Mouse (Mus musculus) retina, postnatal 7 days (tissue): ENCODE measurements around the gene Tax1bp1.
"Not testable (repeated sequence)": the region's sequence is repeated elsewhere in the genome, so short reads cannot be mapped to it uniquely, and the experiment has no call there.

Experiments used
- DNase-seq: peaks from one replicate; pipeline ENCODE4 v3.0.0-alpha.2; 2012; ENCODE audit warnings: low read depth, low spot score

The Tax1bp1 gene

DNA sequence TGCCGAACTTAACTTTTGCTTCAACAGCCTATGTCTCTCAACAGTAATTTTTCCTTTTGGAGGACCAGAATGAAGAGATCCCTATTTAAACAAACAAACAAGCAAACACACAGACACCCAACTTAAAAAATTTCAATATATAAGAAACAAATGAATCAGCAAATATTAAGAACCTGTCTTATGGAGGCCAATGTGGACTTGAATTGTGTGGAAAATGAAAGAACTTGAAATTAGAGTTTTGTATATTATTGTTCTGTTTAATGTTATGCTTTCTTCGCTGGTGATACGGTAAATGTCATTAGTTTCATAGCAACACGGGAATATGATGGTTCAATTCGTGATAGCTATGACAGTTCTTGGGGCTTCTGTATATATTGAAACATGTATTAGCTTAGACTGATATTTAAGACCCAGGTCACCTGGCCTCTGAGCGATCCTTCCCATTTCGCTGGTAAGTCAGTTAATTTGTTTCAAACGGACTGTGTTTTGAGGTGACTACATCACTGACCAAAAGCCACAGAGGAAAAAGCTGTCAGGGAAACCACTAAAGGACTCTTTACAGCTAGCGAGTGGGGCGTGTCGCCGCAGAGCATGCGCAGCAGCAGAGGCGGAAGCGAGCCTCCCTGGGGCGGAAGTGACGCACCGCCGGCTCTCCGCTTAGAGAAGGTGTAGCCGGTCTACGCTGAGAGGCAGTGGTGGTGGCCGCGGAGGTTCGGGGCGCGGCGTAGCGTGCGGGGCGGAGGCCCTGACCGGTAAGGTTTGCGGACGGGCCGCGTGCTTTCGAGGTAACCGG, at the start of gene Tax1bp1:
Gene Tax1bp1 (plus strand): TSS at position 626 of the 793 bp plus-strand sequence.
- DNase-seq = peak; percentile 85

DNA sequence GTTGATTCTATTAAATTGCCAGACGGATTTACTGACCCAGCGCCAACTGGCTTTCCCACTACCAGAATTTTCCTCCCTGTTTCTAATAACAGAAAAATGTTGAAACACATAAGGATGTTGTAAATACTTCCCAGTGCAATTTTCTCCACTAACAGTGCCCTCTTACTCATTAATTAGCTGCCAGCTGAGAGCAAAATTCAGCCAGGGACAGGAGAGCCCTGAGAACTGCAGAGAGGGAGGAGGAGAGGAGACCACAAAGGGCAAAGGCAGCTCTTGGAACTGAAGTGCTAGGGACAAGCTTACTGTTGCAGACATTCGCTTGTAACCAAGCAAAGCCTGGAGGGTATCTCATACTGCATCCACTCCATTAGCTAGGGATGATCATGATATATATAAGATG, 45.9 kb upstream of the Tax1bp1 start:
- DNase-seq = no peak

DNA sequence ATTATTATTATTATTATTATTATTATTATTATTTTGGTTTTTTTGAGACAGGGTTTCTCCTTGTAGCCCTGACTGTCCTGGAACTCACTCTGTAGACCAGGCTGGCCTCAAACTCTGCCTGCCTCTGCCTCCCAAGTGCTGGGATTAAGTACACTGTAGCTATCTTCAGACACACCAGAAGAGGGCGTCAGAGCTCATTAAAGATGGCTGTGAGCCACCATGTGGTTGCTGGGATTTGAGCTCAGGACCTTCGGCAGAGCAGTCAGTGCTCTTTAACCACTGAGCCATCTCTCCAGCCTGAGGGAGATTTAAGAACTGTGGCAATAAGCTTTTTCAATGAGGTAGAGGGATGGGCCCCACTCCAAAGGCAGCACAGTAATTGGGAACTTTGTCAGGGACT, 43.7 kb upstream of the Tax1bp1 start:
- not testable (repeated sequence) for DNase-seq

DNA sequence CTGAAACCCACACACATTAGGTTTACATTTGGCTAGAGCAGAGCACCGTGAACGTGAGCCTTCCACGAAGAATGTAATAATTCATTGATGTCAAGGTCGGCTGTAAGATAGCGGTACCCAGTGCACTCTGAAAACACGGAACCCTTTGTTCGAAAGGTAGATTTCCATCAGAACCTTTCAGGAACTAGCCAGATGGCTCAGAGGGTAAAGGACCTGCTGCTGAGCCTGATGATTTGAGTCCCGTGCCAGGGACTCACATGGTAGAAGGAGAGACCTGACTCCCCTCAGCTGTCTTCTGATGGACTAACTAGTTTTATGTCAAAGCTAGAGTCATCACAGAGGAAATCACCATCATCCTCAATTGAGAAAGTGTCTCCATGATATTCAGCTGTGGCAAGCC, 41.7 kb upstream of the Tax1bp1 start:
- no peak for DNase-seq

DNA sequence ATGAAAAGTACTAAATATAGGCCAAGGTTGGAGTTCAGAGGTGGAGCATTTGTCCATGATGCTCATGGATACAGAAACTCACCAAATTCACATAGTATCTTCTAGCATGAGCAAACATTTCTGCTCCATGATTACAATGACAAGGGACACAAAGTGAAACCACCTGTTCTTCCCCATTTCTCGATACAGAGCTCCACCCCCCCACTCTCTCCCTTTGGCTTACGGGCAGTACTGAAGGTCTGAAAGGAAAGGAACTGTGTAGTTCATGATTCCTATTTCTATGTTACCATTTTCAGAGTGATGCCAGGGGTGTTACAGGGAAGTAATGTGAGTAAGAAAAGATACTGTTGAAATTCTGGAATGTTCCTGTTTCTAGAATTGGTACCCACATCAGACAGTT, 41.0 kb upstream of the Tax1bp1 start:
- no peak for DNase-seq

DNA sequence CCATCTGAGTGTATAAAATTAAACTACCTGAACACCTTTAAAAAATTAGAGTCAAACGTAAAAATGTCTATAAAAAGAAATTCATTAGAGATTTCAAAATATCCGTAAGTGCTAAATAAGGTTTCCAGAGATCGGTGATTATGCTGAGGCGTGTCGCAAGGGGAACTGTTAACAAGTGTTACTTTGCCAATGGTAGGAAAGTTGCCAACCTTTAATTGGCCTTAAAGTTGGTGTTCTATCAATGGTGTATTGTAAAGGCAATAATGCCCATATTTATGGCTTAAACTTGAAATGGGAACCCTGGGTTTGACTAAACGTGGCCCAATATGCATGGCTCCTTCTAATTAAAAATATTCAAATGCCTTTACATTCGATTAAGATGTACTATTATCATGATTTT, 39.8 kb upstream of the Tax1bp1 start:
- no peak for DNase-seq

DNA sequence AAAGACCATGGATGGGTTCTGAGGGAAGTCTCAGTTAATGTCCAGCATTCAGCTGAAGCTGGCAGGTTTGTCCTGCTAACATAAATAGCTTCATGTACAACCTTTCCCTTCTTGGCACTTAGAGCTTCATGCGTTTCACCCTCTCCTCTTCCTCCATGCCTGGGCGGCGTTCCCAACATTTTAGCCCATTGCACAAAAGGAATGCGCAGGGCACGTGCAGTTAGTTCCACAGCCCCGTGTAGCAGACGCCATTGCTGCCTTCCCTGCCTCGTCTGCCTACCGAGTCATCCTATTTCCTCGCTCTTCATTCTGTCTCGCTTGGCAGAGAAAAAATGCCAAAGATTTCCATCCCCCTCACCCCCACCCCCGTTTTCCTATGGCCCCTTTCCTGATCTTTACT, 39.0 kb upstream of the Tax1bp1 start:
- no peak for DNase-seq

DNA sequence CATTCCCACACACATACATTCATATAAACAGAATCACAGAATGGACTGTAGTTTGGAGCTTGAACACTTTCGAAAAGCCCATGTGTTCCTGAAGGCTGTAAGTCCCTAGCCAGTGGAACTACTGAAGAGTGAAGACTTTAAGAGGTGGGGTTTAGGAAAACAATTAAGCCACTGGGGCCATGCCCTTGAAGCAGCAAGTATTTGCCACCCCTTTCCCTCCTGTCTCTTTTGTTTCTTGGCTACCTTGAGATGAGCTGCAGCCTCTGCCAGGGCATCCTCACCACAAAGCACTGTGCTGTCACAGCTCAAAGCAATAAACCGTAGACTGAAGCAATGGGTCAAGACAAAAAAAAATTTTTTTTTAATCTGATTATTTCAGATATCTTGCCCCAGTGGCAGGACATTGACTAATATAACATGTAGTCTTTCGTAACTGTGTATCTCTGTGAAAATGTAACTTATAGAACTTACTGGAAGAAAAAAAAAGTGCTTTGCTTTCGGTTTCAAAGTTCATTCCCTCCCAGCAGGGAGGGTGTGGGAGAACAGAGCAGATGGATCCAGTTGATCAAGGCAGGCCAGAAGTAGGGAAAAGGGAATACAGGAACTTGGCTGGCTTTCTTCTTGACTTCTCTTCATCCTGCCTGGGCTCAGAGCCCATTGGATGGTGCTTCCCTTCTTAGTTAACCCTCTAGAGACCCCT, 38.2 kb upstream of the Tax1bp1 start:
- no peak for DNase-seq

DNA sequence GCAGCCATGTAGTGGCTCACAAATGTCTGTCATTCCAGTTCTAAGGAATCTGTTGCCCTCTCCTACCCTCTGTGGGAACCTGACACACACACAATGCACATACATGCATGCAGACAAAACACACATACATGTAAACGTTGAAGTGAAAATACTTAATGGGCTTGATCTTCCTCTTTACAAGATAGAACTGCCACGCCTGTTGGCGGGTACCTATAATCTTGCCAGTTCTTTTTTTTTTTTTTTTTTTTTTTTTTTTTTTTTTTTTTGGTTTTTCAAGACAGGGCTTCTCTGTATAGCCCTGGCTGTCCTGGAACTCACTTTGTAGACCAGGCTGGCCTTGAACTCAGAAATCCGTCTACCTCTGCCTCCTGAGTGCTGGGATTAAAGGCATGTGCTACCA, 36.0 kb upstream of the Tax1bp1 start:
- not testable (repeated sequence) for DNase-seq

DNA sequence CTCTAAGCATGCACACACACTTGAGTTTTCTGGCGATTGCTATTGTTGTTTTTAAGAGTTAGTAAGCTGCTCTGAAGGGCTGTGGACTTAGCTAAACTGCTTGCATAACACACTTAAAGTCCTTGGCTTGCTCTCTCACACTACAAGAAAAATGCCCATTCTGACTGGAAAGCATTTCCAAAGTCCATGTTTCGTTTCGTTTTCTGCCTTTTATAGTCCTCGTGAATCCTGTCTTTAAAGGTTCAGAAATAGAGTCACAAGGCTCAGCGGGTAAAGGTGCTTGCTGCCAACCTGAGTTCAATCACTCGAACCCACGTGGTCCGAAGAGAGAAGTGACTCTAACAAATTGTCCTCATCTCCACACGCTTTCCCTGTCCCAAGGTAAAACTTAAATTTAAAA, 34.0 kb upstream of the Tax1bp1 start:
- no peak for DNase-seq

DNA sequence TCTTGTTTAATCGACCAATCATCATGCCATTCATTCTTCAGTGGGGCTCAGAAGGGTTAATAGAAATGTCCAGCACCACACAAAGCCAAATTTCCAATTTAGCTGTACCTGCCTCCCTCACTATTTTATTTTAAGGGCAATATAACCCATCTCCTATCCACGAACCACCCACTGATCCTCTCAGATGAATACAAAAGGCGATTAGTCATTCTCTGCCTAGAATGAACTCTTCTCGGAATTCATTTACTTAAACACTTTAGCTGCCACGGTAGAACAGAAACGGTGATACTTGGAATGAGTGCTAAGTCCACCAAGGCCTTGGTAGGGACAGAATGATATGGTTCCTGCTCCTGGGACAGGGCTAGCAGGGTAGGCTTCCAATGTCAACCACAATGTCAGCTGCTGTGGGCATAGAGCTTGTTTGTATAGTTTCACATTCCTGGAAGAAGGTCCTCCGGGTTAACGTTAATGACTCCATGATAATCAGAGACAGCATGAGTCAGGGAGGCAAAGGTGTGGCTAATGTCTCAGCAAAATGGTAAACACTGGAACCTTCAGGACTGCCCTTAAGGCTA, 33.0 kb upstream of the Tax1bp1 start:
- DNase-seq = no peak

DNA sequence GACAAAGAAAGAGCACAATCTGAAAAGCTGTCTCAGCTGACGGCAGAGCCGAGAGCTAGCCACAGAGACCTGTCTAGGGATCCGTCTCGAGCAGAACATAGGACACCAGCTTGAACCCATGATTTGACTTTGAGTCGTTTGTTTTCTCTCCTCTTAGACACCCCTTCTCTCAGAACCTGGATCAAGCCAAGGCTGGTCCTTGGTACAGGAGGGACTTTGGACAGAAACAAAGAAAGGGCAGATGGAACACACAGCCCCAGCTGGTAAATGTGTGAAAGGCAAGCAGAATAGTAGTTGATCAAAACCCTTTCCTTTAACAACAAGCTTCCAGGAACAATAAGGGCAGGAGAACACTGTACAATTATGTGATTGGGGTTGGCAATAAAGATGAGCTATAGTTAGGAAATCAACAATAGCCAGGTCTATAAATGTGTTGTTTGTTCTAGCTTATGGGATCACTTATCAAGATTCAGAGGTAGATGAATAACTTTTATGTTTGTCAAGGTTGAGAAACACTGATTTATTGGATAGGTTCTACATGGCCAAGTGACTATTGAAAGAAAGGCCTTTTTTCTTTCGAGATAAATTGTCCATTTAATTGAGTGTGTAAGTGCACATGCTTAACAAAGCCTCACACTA, 31.6 kb upstream of the Tax1bp1 start:
- DNase-seq = no peak

DNA sequence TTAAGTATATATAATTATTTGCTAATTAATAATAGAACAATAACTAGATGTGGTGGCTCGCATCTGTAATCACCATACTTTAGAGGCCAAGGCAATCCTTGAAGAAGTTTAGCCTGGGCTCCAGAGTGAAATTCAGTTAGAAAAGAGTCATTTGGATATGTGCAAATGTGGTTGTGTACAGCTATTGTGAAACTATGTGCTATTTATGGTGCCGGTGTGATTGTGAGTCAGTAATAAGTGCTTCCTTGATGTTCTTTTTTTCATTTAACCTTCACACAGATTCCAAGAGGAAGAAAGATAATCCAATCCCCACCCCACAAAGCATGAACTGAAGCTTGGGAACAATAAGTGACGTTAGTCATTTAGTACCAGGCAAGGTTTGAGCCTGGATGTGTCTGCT, 30.9 kb upstream of the Tax1bp1 start:
- DNase-seq = no peak

DNA sequence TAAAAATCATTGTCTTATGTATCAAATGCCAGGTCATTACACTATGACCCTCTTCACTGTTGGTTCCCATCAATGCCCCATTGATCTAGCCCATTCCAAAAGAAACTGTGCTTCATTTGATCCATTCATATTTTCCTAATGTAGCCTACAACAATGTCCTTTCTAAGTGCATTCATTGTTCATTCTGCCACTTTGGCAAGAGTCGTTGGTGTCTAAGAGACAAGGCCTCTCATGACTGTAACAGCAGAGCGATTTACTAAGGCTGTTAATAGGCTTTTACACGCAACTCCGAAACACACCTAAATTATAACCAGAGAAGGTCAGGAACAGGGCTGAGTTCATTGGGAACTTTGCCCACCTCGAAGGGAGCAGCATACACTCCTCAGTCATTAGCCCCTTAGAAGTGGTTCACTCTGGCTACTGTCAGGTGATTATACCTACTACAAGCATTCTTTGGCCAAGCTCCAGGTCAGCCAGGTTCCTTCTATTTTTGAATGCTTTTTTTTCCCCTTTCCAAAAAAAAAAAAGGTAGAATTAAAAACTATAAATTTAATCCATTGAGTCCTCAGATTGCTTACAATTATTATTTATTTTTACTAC, 26.5 kb upstream of the Tax1bp1 start:
- no peak for DNase-seq

DNA sequence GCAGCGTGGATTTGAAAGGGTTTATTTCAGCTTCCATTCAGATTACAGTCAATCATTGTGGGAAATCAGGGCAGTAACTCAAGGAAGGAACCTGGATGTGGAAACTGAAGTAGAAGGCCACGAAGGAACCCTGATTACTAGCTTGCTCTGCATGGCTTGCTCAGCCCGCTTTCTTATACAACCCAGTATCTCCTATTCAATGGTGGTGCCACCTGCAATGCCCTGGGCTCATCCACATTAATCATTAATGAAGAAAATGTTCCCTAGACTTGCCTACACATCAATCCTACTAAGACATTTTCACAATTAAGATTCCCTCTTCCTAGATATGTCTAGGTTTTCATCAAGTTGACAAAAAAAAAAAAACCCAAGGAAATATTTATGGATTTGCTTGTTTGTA, 23.2 kb upstream of the Tax1bp1 start:
- no peak for DNase-seq

DNA sequence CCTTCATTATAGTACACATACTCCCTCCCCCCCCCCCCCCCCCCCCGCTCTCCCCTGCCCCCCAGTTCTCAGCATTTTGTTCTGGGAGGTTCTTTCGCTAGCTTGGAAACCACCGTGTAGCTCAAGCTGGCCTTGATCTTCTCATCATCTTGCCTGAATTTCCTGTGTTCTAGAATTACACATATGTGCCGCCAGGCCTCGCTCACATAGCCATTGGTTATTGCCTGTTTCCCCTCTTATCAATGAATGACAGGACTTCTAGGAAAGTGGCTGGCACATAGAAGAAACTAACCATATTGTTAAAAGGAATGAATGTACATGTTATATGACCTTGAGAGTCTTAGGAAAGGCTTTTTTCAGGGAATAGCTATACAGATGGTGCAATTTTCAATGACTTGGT, 21.7 kb upstream of the Tax1bp1 start:
- DNase-seq = no peak

DNA sequence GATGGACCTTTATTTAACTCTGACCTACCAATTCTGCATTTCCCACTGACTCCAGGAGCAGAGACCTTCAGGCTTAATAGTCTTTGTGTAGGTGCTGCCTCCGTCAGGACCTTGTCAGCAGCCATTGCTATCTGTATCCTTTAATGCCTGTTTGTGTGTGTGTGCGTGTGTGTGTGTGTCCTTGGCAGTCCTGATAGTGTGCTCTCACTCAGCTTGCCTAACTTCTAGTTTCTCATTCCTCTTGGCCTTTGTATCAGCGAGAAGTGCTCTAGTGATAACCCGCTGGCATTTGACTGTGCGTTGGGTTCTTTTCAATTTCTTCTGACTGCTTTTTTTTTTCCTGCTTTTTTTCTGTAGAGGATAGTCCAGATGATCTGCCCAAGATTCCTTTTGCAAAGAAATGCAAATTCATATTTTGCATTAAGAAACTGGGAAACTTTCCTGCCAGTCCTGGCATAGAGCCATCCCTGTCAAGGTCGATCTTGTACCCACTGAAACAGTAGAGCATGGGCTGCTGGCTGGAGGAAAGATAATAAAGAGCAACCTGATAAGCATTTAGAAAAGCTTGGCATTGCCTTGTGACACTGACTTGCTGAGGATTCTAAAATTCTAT, 21.0 kb upstream of the Tax1bp1 start:
- no peak for DNase-seq

DNA sequence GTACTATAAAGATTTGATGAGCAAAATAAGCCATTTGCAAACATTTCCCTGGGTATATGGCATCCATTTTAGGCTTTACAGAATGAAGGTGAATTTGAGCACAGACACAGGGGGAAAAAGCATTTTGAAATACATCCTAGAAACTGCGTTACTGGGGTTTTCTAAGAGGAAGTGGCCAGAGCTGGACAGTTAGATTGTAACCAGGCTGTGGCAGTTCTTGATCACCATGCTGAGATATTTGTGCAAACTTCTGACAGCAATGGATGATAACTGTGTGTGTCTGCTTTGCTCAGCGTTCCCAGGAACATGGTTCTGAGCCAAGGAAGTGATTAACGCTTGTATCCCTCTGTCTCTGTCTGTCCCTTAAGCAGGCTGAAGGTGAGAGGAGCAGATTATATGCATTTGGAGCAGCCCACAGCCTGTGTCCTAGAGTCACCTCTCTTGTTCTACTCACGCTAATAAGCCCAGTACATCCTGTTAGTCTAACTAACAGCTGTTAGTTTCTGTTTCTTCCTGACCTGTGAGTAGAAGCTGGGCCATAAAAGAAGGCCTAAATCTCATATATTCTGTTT, 15.5 kb upstream of the Tax1bp1 start:
- peak; percentile 57 for DNase-seq

DNA sequence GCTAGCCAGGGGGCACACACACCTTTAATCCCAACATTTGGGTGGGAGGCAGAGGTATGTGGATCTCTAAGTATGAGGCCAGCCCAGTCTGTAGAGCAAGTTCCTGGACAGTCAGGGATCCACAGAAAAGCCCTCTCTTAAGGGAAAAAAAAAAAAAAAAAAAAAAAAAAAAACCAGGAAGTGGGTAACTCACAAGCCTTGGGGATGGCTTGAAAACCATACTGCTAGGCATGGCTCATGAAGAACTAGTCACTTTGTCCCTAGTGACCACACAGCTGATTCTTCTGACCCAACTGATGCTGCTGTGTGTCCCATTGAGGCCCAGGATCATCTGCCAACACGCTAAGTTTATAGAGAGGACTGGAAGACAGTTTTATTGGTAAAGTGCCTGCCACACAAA, 14.5 kb upstream of the Tax1bp1 start:
- DNase-seq = no peak

DNA sequence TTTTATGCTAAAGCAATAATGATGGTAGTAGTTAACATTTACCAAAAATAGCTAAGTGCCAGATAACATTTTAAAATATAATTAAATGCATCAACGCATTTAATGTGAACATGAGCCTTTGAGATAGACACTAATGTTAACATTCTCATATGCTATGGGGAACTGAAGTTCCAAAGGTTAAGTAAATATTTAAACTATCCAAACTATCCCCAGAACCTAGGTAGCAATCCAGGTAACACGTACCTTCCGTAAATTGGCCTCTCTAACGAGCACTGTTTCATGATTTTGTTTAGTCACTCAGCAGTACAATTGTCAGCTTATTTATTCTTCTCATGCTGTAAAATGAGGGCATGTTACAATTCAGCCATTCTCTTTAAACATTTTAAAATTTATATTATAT, 13.6 kb upstream of the Tax1bp1 start:
- no peak for DNase-seq

DNA sequence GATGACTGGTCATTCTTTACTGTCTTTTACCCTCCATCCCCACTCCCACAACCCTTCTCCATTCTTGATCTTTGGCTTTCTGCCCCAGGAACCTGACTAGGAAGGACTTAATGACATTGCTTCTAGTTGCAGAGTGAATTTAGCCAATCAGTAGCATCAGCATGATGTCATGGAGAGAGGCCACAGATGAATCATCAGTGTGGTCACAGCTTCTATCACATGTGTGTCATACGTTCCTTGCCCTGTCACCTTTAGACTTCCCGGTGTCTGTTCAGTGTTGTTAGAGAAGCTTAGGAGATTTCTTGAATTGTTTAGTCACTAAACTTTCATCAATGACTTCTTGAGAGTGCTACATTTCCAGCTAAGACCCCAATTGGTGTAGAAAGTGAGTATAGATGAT, 10.3 kb upstream of the Tax1bp1 start:
- no peak for DNase-seq
